Mouse (Mus musculus) T-cell, adult 66 days (primary cell): ENCODE data around the gene Skint11. TPM values are rescaled to one million over a fixed set of nuclear protein-coding genes. Genes with fewer than 3 reads are reported as not detected.

Source experiments
- total RNA-seq, 2 experiments: library from RNA; stranded (reverse); gene quantifications; 3 replicates in 1 of 2; 4 replicates in 1 of 2; pipeline ENCODE4 v1.2.4; 2023

Gene Skint11
- total RNA-seq = not detected

DNA sequence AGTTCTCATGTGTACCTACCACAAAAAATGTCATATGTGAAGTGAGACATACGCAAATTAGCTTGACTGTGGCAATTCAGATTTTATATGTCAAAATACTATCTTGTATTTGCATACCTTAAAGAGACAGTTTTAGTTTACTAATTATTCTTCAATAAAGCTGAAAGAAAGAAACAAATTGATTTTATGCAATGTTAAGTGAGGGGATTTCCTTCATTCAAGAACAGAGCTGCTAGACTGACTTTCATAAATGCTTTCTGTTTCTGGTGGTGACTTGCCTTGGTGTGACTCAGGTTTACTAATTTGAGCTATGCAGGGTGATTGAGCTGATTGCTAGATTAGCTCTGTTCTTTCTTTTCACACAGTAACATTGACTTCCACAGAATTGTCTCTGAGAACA, at the start of gene Skint11:
Skint11 (plus strand) TSS at position 301 of the 400 bp plus-strand sequence.

Other genes starting within 250 kb of the Skint11 start
- gene Skint5, start 163.9 kb upstream of the Skint11 start, total RNA-seq = not detected
- gene Trabd2b, start 243.3 kb downstream of the Skint11 start, total RNA-seq = not detected